ENCODE assay signal across 18 mouse cellular contexts in genomic region chr12:44996897-44997296, GRCm38 (mm10).
"Had no signal": no experiment of that assay in that cellular context is flagged by ENCODE, and none has a peak within 500 bp of the region (broad histone marks: within the 10 kb centered on the region; RNA-seq: fewer than 3 reads in every experiment).

No protein-coding gene starts in this region.

- H3K9ac ChIP-seq: lung, embryonic 14.5 days; midbrain, embryonic 13.5 days; neural tube, embryonic 13.5 days; neural tube, embryonic 15.5 days had no signal

- H3K4me2 ChIP-seq: lung, embryonic 14.5 days; midbrain, embryonic 13.5 days; neural tube, embryonic 13.5 days; neural tube, embryonic 15.5 days had no signal

- H3K4me3 ChIP-seq: midbrain, embryonic 10.5 days; midbrain, embryonic 13.5 days; myocyte; neural tube, embryonic 13.5 days; neural tube, embryonic 15.5 days had no signal

- DNase-seq: lung, adult 18-20 months; lung, embryonic 14.5 days; lung, postnatal 10 days; lung, postnatal 4 days; retina, postnatal 1 day; right cerebral cortex, adult 18-20 months; right cerebral cortex, postnatal 25 days; right cerebral cortex, postnatal 4 days; spleen, adult 18-20 months; thymus, adult 18-20 months; thymus, postnatal 14 days; thymus, postnatal 36 days had no signal

- H3K9me3 ChIP-seq: midbrain, embryonic 10.5 days; midbrain, embryonic 13.5 days; neural tube, embryonic 13.5 days; neural tube, embryonic 15.5 days had no signal

- H3K27ac ChIP-seq: midbrain, embryonic 10.5 days; midbrain, embryonic 13.5 days; neural tube, embryonic 13.5 days; neural tube, embryonic 15.5 days had no signal

- H3K36me3 ChIP-seq: midbrain, embryonic 10.5 days; midbrain, embryonic 13.5 days; neural tube, embryonic 13.5 days; neural tube, embryonic 15.5 days had no signal

- ATAC-seq: midbrain, embryonic 13.5 days; midbrain, embryonic 16.5 days had no signal

- H3K4me1 ChIP-seq: midbrain, embryonic 10.5 days; midbrain, embryonic 13.5 days; neural tube, embryonic 13.5 days; neural tube, embryonic 15.5 days had no signal

- H3K27me3 ChIP-seq: midbrain, embryonic 13.5 days; neural tube, embryonic 13.5 days; neural tube, embryonic 15.5 days had no signal
